Mouse (Mus musculus): ENCODE measurements around the gene Asic3. TPM values are rescaled to one million over a fixed set of nuclear protein-coding genes. Genes with fewer than 3 reads are reported as not detected.
A peak's percentile ranks its signal among the peaks of the same experiment; 100 is the strongest.

Gene Asic3
- polyA plus RNA-seq, 1 experiment from 2014 or later, result not detected

- Histone ChIP-seq H3K9me3 (ENCODE audit: control insufficient read depth, low read length) (no peaks in the 10 kb centered on the region), H3K4me1 (ENCODE audit: control insufficient read depth, insufficient read depth, low read length) (peaks cover 24% of the 10 kb centered on the region), H3K36me3 (ENCODE audit: control insufficient read depth, insufficient read depth, low read length) (peaks cover 27% of the 10 kb centered on the region), H3K4me3 (replicated peaks; ENCODE audit: low read depth, low read length) (peak overlapping the region; percentile 94), H3K27me3 (ENCODE audit: control insufficient read depth, insufficient read depth, low read length) (no peaks in the 10 kb centered on the region), H3K4me2 (ENCODE audit: low read length) (peak overlapping the region; percentile 95), H3K27ac (replicated peaks; ENCODE audit: low read depth, low read length) (peak overlapping the region; percentile 89), H3K9ac (replicated peaks; ENCODE audit: low read length) (peak overlapping the region; percentile 92)
- DNase-seq (peak; percentile 31), ATAC-seq (ENCODE audit: low FRiP score, low TSS enrichment) (0 out of 2 replicates have a peak, but pooled peaks have one; percentile 0)
- WGBS, result 55% methylated on average over 20 of the region's 20 CpGs
These were observed 32.4 kb downstream of the Asic3 start for GRCm38 (mm10) chr5:24445428-24446080.

GRCm38 (mm10) chr5:24446630-24447029, 33.4 kb downstream of the Asic3 start:
- Histone ChIP-seq H3K27me3 (ENCODE audit: control insufficient read depth, insufficient read depth, low read length) (no peaks in the 10 kb centered on the region), H3K9ac (replicated peaks; ENCODE audit: low read length) (no peak overlapping the region), H3K27ac (replicated peaks; ENCODE audit: low read depth, low read length) (no peak overlapping the region), H3K36me3 (ENCODE audit: control insufficient read depth, insufficient read depth, low read length) (peaks cover 17% of the 10 kb centered on the region; the same call in 1 of the 2 replicates), H3K4me3 (replicated peaks; ENCODE audit: low read depth, low read length) (no peak overlapping the region), H3K4me1 (ENCODE audit: control insufficient read depth, insufficient read depth, low read length) (peaks cover 28% of the 10 kb centered on the region), H3K9me3 (ENCODE audit: control insufficient read depth, low read length) (no peaks in the 10 kb centered on the region), H3K4me2 (ENCODE audit: low read length) (peak overlapping the region; percentile 86; the same call in 1 of the 2 replicates)
- WGBS, result 91% methylated on average over 7 of the region's 7 CpGs
- ATAC-seq (ENCODE audit: low FRiP score, low TSS enrichment) (no peak), DNase-seq (no peak)

GRCm38 (mm10) chr5:24447624-24448298, 34.6 kb downstream of the Asic3 start, which contains the start of gene Tmub1:
Tmub1 (minus strand) TSS chr5:24447854.
- Histone ChIP-seq H3K27me3 (ENCODE audit: control insufficient read depth, insufficient read depth, low read length) (no peaks in the 10 kb centered on the region), H3K9ac (replicated peaks; ENCODE audit: low read length) (peak within 1 kb of the TSS; percentile 69), H3K9me3 (ENCODE audit: control insufficient read depth, low read length) (no peaks in the 10 kb centered on the region), H3K36me3 (ENCODE audit: control insufficient read depth, insufficient read depth, low read length) (0 out of 2 replicates have a peak, but pooled peaks cover 10% of the 10 kb centered on the region), H3K4me1 (ENCODE audit: control insufficient read depth, insufficient read depth, low read length) (peaks cover 28% of the 10 kb centered on the region), H3K4me2 (ENCODE audit: low read length) (peak within 1 kb of the TSS; percentile 86), H3K27ac (replicated peaks; ENCODE audit: low read depth, low read length) (peak within 1 kb of the TSS; percentile 55; the same call in 1 of the 2 replicates), H3K4me3 (replicated peaks; ENCODE audit: low read depth, low read length) (peak within 1 kb of the TSS; percentile 62)
- ATAC-seq (ENCODE audit: low FRiP score, low TSS enrichment), result peak; percentile 62
- WGBS, result 2% methylated on average over 34 of the region's 34 CpGs
- peak; percentile 87 for DNase-seq

- Histone ChIP-seq H3K27me3 (ENCODE audit: control insufficient read depth, insufficient read depth, low read length) (no peaks in the 10 kb centered on the region), H3K9me3 (ENCODE audit: control insufficient read depth, low read length) (no peaks in the 10 kb centered on the region), H3K4me1 (ENCODE audit: control insufficient read depth, insufficient read depth, low read length) (peaks cover 49% of the 10 kb centered on the region), H3K27ac (replicated peaks; ENCODE audit: low read depth, low read length) (peak overlapping the region; percentile 93), H3K4me3 (replicated peaks; ENCODE audit: low read depth, low read length) (peak overlapping the region; percentile 85), H3K36me3 (ENCODE audit: control insufficient read depth, insufficient read depth, low read length) (no peaks in the 10 kb centered on the region), H3K9ac (replicated peaks; ENCODE audit: low read length) (peak overlapping the region; percentile 93), H3K4me2 (ENCODE audit: low read length) (peak overlapping the region; percentile 88)
- WGBS, result 2% methylated on average over 56 of the region's 66 CpGs
- DNase-seq (peak; percentile 94), ATAC-seq (ENCODE audit: low FRiP score, low TSS enrichment) (peak; percentile 74)
These were observed 38.3 kb downstream of the Asic3 start for GRCm38 (mm10) chr5:24451264-24452029.

GRCm38 (mm10) chr5:24452030-24452690, 39.0 kb downstream of the Asic3 start, which contains the start of gene Agap3:
Agap3 (plus strand) TSS chr5:24452177.
- WGBS, result under 1% methylated on average over 75 of the region's 85 CpGs
- H3K27me3 ChIP-seq (ENCODE audit: control insufficient read depth, insufficient read depth, low read length), result no peaks in the 10 kb centered on the region

GRCm38 (mm10) chr5:24452691-24453233, 39.6 kb downstream of the Asic3 start:
- peaks cover 43% of the 10 kb centered on the region for H3K4me1 ChIP-seq (ENCODE audit: control insufficient read depth, insufficient read depth, low read length)
- peak overlapping the region; percentile 93 for H3K27ac ChIP-seq (replicated peaks; ENCODE audit: low read depth, low read length)
- no peaks in the 10 kb centered on the region for H3K9me3 ChIP-seq (ENCODE audit: control insufficient read depth, low read length)
- peak overlapping the region; percentile 88 for H3K4me2 ChIP-seq (ENCODE audit: low read length)
- under 1% methylated on average over 29 of the region's 29 CpGs for WGBS
- H3K27me3 ChIP-seq (ENCODE audit: control insufficient read depth, insufficient read depth, low read length), result no peaks in the 10 kb centered on the region
- peak overlapping the region; percentile 85 for H3K4me3 ChIP-seq (replicated peaks; ENCODE audit: low read depth, low read length)
- peak overlapping the region; percentile 93 for H3K9ac ChIP-seq (replicated peaks; ENCODE audit: low read length)
- no peaks in the 10 kb centered on the region for H3K36me3 ChIP-seq (ENCODE audit: control insufficient read depth, insufficient read depth, low read length)
- ATAC-seq (ENCODE audit: low FRiP score, low TSS enrichment) (no peak), DNase-seq (peak; percentile 54)

More at GRCm38 (mm10) chr5:24452030-24452690, 39.0 kb downstream of the Asic3 start, which contains the start of gene Agap3:
- ATAC-seq (ENCODE audit: low FRiP score, low TSS enrichment) (no peak), DNase-seq (peak; percentile 69)
- peak within 1 kb of the TSS; percentile 88 for H3K4me2 ChIP-seq (ENCODE audit: low read length)
- H3K4me1 ChIP-seq (ENCODE audit: control insufficient read depth, insufficient read depth, low read length), result peaks cover 45% of the 10 kb centered on the region
- H3K27ac ChIP-seq (replicated peaks; ENCODE audit: low read depth, low read length), result peak within 1 kb of the TSS; percentile 93
- peak within 1 kb of the TSS; percentile 93 for H3K9ac ChIP-seq (replicated peaks; ENCODE audit: low read length)
- no peaks in the 10 kb centered on the region for H3K36me3 ChIP-seq (ENCODE audit: control insufficient read depth, insufficient read depth, low read length)
- H3K4me3 ChIP-seq (replicated peaks; ENCODE audit: low read depth, low read length), result peak within 1 kb of the TSS; percentile 85
- H3K9me3 ChIP-seq (ENCODE audit: control insufficient read depth, low read length), result no peaks in the 10 kb centered on the region

GRCm38 (mm10) chr5:24453283-24453984, 40.2 kb downstream of the Asic3 start:
- no peak for ATAC-seq (ENCODE audit: low FRiP score, low TSS enrichment)
- Histone ChIP-seq H3K27ac (replicated peaks; ENCODE audit: low read depth, low read length) (peak overlapping the region; percentile 93), H3K4me1 (ENCODE audit: control insufficient read depth, insufficient read depth, low read length) (peaks cover 39% of the 10 kb centered on the region), H3K9me3 (ENCODE audit: control insufficient read depth, low read length) (no peaks in the 10 kb centered on the region), H3K36me3 (ENCODE audit: control insufficient read depth, insufficient read depth, low read length) (no peaks in the 10 kb centered on the region), H3K4me3 (replicated peaks; ENCODE audit: low read depth, low read length) (peak overlapping the region; percentile 85), H3K27me3 (ENCODE audit: control insufficient read depth, insufficient read depth, low read length) (no peaks in the 10 kb centered on the region), H3K9ac (replicated peaks; ENCODE audit: low read length) (peak overlapping the region; percentile 93), H3K4me2 (ENCODE audit: low read length) (peak overlapping the region; percentile 88)
- peak; percentile 49 for DNase-seq
- WGBS, result 1% methylated on average over 5 of the region's 5 CpGs

Measured in midbrain, embryonic 14.5 days (tissue).